Mouse (Mus musculus) adrenal gland, postnatal 14 days (tissue): Measurements from ENCODE around the gene Pgap3. TPM values are rescaled to one million over a fixed set of nuclear protein-coding genes. Genes with fewer than 3 reads are reported as not detected.
A peak's percentile ranks its signal among the peaks of the same experiment; 100 is the strongest.
"Not testable (repeated sequence)": the region's sequence is repeated elsewhere in the genome, so short reads cannot be mapped to it uniquely, and the experiment has no call there.

ENCODE experiments used
- DNase-seq: peaks from one replicate; pipeline ENCODE4 v3.0.0; 2021; ENCODE audit warnings: mixed read lengths
- total RNA-seq: library from RNA; stranded (reverse); gene quantifications from 2 replicates; pipeline ENCODE4 v1.2.3, GENCODE M21; 2021

Gene Pgap3
- total RNA-seq, 1 experiment from 2014 or later = 5.9 TPM

DNA sequence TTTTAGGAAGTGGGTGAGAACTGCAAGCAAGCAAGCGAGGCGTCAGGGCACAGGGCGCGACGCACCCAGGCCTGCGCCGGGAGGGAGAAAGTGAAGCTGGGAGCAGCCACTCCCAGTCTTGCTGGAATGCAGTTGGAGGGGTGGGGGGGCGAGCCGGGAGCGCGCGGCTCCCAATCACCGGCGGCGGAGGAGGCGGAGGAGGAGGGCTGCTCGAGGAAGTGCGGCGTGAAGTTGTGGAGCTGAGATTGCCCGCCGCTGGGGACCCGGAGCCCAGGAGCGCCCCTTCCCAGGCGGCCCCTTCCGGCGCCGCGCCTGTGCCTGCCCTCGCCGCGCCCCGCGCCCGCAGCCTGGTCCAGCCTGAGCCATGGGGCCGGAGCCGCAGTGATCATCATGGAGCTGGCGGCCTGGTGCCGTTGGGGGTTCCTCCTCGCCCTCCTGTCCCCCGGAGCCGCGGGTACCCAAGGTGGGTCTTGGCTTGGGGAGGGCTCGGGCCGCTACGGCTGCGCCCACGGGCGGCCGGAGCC is 12.0 kb upstream of the Pgap3 start, which contains the start of gene Erbb2:
TSS of gene Erbb2 (plus strand) at position 198 of the 524 bp plus-strand sequence.
- peak; percentile 79 for DNase-seq

- no peak for DNase-seq
These were observed 9.1 kb upstream of the Pgap3 start for GRCm38 (mm10) chr11:98409341-98409822.

DNA sequence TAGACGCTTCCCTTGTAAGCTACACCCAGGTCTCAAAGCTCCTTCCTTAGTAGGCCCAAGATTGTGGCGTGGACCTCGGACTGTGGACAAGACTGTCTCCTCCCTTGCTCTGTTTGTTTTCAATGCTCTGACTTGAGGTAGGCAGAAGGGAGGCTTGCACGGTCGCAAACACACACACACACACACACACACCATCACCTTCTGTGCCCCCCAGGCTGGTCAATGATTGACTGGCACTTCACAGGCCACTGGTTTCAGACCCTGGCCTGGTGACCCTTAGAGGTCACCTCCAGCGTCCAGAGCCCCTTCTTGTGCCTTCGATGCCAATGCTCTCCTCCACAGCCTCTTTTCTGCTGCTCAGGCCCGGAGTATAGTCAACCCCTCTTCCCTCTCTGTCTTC is 8.6 kb upstream of the Pgap3 start:
- no peak for DNase-seq

GRCm38 (mm10) chr11:98406621-98407020 is 6.3 kb upstream of the Pgap3 start:
- no peak for DNase-seq

GRCm38 (mm10) chr11:98400816-98401215 is 526 bp upstream of the Pgap3 start:
- DNase-seq = no peak

- DNase-seq = no peak
These were observed 2.3 kb downstream of the Pgap3 start for GRCm38 (mm10) chr11:98397946-98398345.

GRCm38 (mm10) chr11:98395041-98395440 is 5.2 kb downstream of the Pgap3 start:
- DNase-seq = no peak

DNA sequence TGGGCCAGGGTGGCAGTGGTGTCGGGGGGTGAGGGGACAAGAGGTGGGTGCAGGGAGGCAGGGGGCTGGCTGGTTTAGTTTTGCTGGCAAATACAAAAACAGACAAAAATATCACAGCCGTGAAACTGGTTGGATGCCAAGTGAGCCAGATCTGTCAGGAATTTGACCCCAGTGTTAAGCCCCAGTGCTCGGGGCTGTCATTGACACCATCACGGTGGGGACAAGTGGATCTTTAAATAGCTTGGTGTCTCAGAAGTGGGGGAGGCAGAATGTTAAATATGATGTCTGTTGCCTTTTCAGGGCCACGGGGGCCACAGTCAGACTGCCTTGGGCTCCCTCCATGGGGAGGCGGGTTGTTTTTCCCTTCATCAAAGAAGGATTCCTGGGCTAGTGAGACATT is 6.0 kb downstream of the Pgap3 start:
- DNase-seq = no peak

GRCm38 (mm10) chr11:98393317-98393716 is 7.0 kb downstream of the Pgap3 start:
- peak; percentile 72 for DNase-seq

DNA sequence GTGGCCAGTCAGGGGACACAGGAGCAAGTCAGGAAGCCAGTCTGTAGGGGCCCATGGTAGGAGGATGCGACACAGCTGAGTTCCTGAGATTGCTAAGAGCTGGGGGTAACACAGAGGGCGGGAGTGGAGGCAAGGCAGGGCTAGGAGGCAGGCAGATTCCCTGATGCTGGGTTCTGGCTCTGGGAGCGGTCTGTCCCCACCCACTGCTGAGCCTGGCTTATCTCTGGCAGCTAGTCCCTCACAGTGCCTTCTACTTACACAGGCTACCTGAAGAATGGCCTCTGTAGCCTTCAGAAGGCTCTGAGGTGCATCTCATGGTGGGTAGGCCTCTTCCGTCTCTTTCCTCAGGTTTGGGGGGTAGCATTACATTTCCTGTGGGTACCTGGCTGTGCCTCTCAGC is 7.6 kb downstream of the Pgap3 start:
- DNase-seq = no peak

GRCm38 (mm10) chr11:98392034-98392433 is 8.3 kb downstream of the Pgap3 start:
- no peak for DNase-seq

DNA sequence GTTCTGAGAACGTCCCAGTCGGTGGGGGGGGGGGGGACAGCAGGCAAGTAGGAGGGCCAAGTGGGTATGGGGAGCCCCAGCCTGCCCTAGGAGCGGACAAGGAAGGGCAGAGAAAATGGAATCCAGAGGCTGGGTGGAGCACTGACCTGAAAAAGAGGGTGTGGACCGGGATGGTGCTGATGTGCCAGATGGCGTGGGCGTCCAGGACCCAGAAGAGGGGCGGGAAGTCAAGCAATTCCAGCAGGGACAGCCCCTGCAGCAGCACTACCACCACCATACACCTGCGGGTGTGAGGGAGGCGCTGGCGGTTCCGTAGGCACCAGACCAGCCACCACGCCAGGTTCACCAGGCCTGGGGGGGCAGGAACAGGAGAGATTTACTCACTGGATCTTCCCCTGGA is 10.1 kb downstream of the Pgap3 start:
- no peak for DNase-seq

GRCm38 (mm10) chr11:98389221-98389780 is 11.0 kb downstream of the Pgap3 start:
- DNase-seq = peak; percentile 72

GRCm38 (mm10) chr11:98388282-98388681 is 12.0 kb downstream of the Pgap3 start:
- no peak for DNase-seq

- no peak for DNase-seq
These were observed 13.2 kb downstream of the Pgap3 start for GRCm38 (mm10) chr11:98387056-98387577.

GRCm38 (mm10) chr11:98386596-98386995 is 13.7 kb downstream of the Pgap3 start:
- no peak for DNase-seq

DNA sequence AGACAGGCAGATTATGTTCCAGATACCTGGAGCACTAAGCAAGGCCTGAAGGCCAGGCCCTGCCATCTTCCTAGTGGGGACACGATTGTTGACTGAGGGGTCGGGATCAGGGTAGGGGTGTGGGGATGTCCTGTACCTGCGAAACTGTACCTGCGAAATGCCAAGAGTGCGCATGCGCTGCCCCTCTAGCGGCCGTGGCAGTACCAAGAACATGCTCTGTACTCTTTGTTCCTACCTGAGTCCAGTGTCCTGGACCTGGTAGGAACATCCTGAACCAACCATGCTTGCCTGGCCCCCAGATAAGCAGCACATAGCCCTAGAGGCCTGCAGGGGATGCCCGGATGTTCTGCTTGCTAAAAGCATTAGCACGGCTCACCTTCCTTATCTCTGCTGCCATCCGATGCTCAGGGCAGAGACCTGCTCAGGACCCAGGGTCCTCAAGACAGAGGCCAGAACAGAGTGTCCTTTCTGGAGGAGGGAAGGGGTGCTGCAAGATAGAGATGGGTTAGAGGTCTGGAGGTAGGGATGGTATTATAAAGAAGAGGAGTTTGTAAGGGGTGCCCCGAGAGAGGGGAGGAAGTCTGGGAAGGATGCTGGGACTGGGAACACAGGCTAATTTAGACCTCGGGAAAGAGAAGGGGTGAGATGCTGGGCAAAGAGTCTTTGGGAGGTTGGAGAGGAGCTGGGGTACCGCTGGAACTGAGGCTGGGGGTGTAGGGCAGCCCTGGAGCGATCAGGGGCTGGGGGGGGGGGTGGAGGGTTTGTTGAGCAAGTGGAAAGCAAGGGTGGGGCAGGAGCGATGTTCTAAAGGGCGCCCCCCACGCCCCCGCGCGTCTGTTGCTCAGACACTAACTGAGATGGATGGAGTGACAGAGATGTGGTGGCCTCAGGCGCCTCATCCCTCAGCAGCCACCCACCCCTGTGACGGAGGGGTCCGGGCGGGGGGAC is 14.4 kb downstream of the Pgap3 start, which contains the start of gene Pnmt:
TSS of gene Pnmt (plus strand) at position 813 of the 948 bp plus-strand sequence.
- no peak for DNase-seq

DNA sequence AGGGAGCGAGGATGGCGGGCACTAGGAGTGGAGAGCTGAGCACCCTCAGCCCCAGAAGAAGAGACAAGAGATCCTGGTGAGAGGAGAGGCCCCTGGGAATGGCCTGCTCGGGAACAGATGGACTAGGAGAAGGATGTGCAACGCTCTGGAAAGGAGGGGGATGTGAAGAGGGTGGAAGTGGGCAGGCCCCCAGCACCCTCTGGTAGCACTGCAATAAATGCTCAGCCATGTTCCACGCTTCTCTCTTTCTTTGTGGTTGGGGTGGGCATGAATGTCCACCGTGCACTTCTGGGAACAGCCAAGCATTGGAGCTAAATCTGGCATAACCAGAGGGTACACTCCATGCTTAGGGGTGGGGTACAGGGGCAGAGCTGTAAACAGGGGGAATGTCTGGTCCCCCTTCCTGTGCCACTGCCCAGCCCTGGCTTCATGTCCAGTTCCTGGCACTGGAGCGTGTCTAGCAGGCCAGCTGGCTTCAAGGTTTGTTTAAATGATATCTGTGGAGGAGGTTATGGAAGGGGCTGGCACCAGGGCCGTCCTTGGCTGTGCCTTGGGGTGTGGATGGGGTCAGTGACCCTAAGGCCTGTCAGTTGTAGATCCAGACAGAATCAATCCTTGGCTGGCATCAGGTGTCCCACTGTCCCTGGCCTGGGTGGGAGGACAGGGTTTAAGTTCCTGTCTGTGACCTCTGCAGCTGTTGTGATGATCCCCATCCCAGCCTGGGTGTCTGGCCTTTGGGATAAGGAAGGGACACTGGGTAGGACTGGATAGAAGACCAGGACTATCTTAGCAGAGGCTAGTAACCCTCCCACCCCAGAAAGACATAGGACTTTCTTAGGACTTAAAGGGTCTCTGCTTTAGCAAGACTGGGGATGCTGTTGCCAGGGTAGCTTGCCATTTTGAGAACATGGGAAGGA is 15.3 kb downstream of the Pgap3 start:
- no peak for DNase-seq

GRCm38 (mm10) chr11:98384216-98384615 is 16.1 kb downstream of the Pgap3 start:
- DNase-seq = no peak

DNA sequence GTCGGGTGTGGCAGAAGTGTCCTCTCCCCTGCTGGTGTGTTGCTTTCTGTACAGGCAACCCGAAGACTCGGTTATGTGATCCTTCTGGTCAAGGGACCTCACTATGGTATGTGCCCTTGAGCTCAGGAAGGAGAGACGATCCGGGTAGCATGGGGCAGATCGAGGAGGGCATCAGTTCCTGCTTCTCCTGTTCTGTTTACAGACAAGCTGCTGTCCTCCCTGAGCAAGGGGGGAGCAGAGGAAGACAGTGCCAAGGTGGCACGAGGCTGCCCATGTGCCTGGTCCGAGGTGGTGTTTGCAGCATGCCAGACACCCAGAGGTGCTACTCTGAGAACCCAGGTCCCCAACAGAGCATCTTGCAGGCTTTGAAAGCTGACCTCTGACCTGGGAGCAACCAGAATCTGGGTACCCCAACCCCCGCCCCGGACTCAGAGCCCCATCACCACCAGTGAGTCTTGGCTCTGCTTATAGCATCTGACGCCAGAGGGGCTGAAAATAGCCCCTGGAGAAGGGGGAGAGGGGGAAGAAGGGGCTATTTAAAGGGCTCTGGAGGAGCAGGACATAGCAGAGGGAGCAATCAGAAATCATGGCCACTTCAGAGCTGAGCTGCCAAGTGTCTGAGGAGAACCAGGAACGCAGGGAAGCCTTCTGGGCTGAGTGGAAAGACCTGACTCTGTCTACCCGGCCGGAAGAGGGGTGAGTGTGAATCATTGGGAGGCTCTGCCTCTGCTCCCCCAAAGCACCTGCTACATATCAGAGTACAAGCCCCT is 16.8 kb downstream of the Pgap3 start, which contains the start of gene Tcap:
TSS of gene Tcap (plus strand) at position 551 of the 770 bp plus-strand sequence.
- no peak for DNase-seq

DNA sequence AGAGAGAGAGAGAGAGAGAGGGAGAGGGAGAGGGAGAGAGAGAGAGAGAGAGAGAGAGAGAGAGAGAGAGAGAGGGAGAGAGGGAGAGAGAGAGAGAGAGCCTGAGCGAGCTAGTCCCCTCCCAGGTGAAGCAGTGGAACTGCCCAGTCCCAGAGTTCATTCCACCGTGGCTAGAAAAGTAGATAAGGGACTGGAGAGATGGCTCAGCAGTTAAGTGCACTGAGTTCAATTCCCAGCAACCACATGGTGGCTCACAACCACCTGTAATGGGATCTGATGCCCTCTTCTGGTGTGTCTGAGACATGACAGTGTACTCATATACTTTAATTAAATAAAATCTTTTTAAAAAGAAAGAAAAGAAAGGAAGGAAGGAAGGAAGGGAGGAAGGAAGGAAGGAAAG is 17.9 kb downstream of the Pgap3 start:
- DNase-seq = not testable (repeated sequence)
